Mouse (Mus musculus) bone marrow macrophage, adult 2 months (primary cell): ENCODE data around the gene Ptchd4.

Experiments used
- CTCF ChIP-seq: IDR thresholded peaks from 2 replicates; pipeline ENCODE4 v1.5.1; 2012; ENCODE audit warnings: low read depth, mild to moderate bottlenecking, low read length, moderate library complexity
- POLR2A ChIP-seq: IDR thresholded peaks from 2 replicates; pipeline ENCODE4 v1.6.1; 2012; ENCODE audit warnings: mild to moderate bottlenecking, low read depth, low read length, borderline replicate concordance

DNA sequence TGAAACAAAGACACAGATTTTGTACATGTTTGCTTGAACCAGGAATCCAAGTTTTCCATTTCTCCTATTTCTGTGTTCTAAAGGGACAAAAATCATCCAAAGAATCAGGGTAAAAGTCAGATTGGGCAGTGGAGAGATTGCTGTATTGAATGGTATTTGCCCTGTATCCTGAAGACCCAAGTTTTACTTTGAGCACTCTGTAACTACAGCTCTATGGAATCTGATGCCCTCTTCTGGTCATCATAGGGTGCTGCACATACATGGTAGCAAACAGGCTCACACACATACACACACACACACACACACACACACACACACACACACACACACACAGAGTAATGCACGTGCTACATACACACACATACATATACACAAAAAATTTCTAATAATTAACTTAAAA is 8.7 kb upstream of the Ptchd4 start:
- no peak for TF ChIP-seq CTCF
- no peak for TF ChIP-seq POLR2A
